Mouse (Mus musculus) forebrain, embryonic 14.5 days (tissue): ENCODE results near the gene Ankrd42. TPM values are rescaled to one million over a fixed set of nuclear protein-coding genes. Genes with fewer than 3 reads are reported as not detected.

Source experiments
- ATAC-seq: fragments of 200-750 bp; cut with Nextera tagmentation; 2 replicates; pipeline ENCODE4 v1.8.0; 2017; ENCODE audit warnings: mild to moderate bottlenecking, moderate library complexity
- DNase-seq: peaks from one replicate; pipeline ENCODE4 v3.0.0-alpha.2; 2015; ENCODE audit warnings: low spot score
- H3K27ac ChIP-seq: fragments of 300-500 bp; sonication (generic); 2 replicates; pipeline ENCODE4 v1.5.1; 2014; ENCODE audit warnings: low read depth, mild to moderate bottlenecking, control low read depth, low read length, moderate library complexity
- H3K27me3 ChIP-seq: fragments of 300-500 bp; sonication (generic); replicated peaks from 2 replicates; pipeline ENCODE4 v1.6.1; 2014; ENCODE audit warnings: low read length, control low read depth, mixed read lengths; ENCODE audit not compliant: control insufficient read depth, insufficient read depth
- H3K36me3 ChIP-seq: fragments of 300-500 bp; sonication (generic); 2 replicates; pipeline ENCODE4 v1.6.1; 2014; ENCODE audit warnings: low read length, control low read depth; ENCODE audit not compliant: control insufficient read depth, insufficient read depth
- H3K4me1 ChIP-seq: fragments of 300-500 bp; sonication (generic); 2 replicates; pipeline ENCODE4 v1.6.1; 2014; ENCODE audit warnings: antibody characterized with exemption, low read length, control low read depth; ENCODE audit not compliant: control insufficient read depth, insufficient read depth
- H3K4me2 ChIP-seq: fragments of 300-500 bp; sonication (generic); 2 replicates; pipeline ENCODE4 v1.6.1; 2014; ENCODE audit warnings: mild to moderate bottlenecking, control low read depth, low read length
- H3K4me3 ChIP-seq: fragments of 300-500 bp; sonication (generic); 2 replicates; pipeline ENCODE4 v1.5.1; 2014; ENCODE audit warnings: low read depth, low read length, control low read depth
- H3K9ac ChIP-seq: fragments of 300-500 bp; sonication (generic); 2 replicates; pipeline ENCODE4 v1.6.1; 2014; ENCODE audit warnings: mild to moderate bottlenecking, low read length, control low read depth, moderate library complexity
- H3K9me3 ChIP-seq: fragments of 300-500 bp; sonication (generic); replicated peaks from 2 replicates; pipeline ENCODE4 v1.6.1; 2016; ENCODE audit warnings: low read length, control low read depth, mixed read lengths; ENCODE audit not compliant: control insufficient read depth
- WGBS: fragments of 180-500 bp; shearing (Covaris S2); extraction: QIAGEN DNeasy Blood & Tissue Kit; methylation state at CpG from one replicate; pipeline ENCODE4 v1.1.7; 2014; 5-methylcytosine and 5-hydroxymethylcytosine counted together
- polyA plus RNA-seq: library from polyadenylated mRNA; unstranded; fragments of >200 nt; fragmentation: Nextera tagmentation; extraction: Ambion mirVana; gene quantifications from 2 replicates; pipeline ENCODE4 v1.2.1, GENCODE M21; 2014

The Ankrd42 gene
- 10.2 and 13.7 TPM in 2 replicates for polyA plus RNA-seq

GRCm38 (mm10) chr7:92637021-92637625, at the start of gene Ankrd42:
Gene Ankrd42 (minus strand): TSS chr7:92637142.
- H3K4me2 ChIP-seq: peak within 1 kb of the TSS; percentile 97
- peak within 1 kb of the TSS; percentile 67; the same call in 1 of the 2 replicates for H3K27ac ChIP-seq
- ATAC-seq (peak; percentile 99), DNase-seq (peak; percentile 97)
- H3K9ac ChIP-seq: peak within 1 kb of the TSS; percentile 77
- H3K27me3 ChIP-seq: no peaks in the 10 kb centered on the region
- no peaks in the 10 kb centered on the region for H3K9me3 ChIP-seq
- under 1% methylated on average over 44 of the region's 44 CpGs for WGBS
- peak within 1 kb of the TSS; percentile 76 for H3K4me3 ChIP-seq
- H3K36me3 ChIP-seq: peaks cover 16% of the 10 kb centered on the region
- peaks cover 12% of the 10 kb centered on the region for H3K4me1 ChIP-seq

GRCm38 (mm10) chr7:92677346-92677745, 40.4 kb upstream of the Ankrd42 start:
- H3K27ac ChIP-seq: no peak overlapping the region
- no peak overlapping the region for H3K4me2 ChIP-seq
- no peak overlapping the region for H3K9ac ChIP-seq
- DNase-seq: no peak
- H3K27me3 ChIP-seq: no peaks in the 10 kb centered on the region
- H3K4me3 ChIP-seq: no peak overlapping the region
- H3K9me3 ChIP-seq: no peaks in the 10 kb centered on the region
- H3K36me3 ChIP-seq: no peaks in the 10 kb centered on the region
- no peak for ATAC-seq
- no peaks in the 10 kb centered on the region for H3K4me1 ChIP-seq
- 83% methylated on average over 4 of the region's 4 CpGs for WGBS

- peaks cover 3% of the 10 kb centered on the region; the same call in 1 of the 2 replicates for H3K4me1 ChIP-seq
- no peaks in the 10 kb centered on the region for H3K36me3 ChIP-seq
- DNase-seq (no peak), ATAC-seq (no peak)
- H3K4me2 ChIP-seq: no peak overlapping the region
- H3K27ac ChIP-seq: no peak overlapping the region
- no peak overlapping the region for H3K9ac ChIP-seq
- H3K4me3 ChIP-seq: no peak overlapping the region
- no peaks in the 10 kb centered on the region for H3K9me3 ChIP-seq
- WGBS: 89% methylated on average over 3 of the region's 3 CpGs
- H3K27me3 ChIP-seq: no peaks in the 10 kb centered on the region
Observed at GRCm38 (mm10) chr7:92675131-92675530, 38.2 kb upstream of the Ankrd42 start.

- H3K9ac ChIP-seq: peak within 1 kb of the TSS; percentile 94
- DNase-seq (peak; percentile 99), ATAC-seq (peak; percentile 97)
- under 1% methylated on average over 88 of the region's 88 CpGs for WGBS
- H3K36me3 ChIP-seq: peaks cover 5% of the 10 kb centered on the region
- no peaks in the 10 kb centered on the region for H3K9me3 ChIP-seq
- no peaks in the 10 kb centered on the region for H3K27me3 ChIP-seq
- peak within 1 kb of the TSS; percentile 98 for H3K27ac ChIP-seq
- H3K4me3 ChIP-seq: peak within 1 kb of the TSS; percentile 59
- peaks cover 14% of the 10 kb centered on the region for H3K4me1 ChIP-seq
- H3K4me2 ChIP-seq: peak within 1 kb of the TSS; percentile 86
Observed at GRCm38 (mm10) chr7:92669507-92670471, 32.8 kb upstream of the Ankrd42 start, which contains the start of gene Pcf11. Gene Pcf11 (minus strand): TSS chr7:92669934.

GRCm38 (mm10) chr7:92668791-92669506, 32.0 kb upstream of the Ankrd42 start:
- Histone ChIP-seq H3K9me3 (no peaks in the 10 kb centered on the region), H3K36me3 (peaks cover 5% of the 10 kb centered on the region), H3K4me2 (peak overlapping the region; percentile 86), H3K4me3 (peak overlapping the region; percentile 59), H3K4me1 (peaks cover 14% of the 10 kb centered on the region), H3K27me3 (no peaks in the 10 kb centered on the region), H3K9ac (peak overlapping the region; percentile 94), H3K27ac (peak overlapping the region; percentile 98)
- ATAC-seq: peak; percentile 8
- WGBS: under 1% methylated on average over 29 of the region's 29 CpGs
- DNase-seq: peak; percentile 57

GRCm38 (mm10) chr7:92666274-92666820, 29.4 kb upstream of the Ankrd42 start:
- no peaks in the 10 kb centered on the region for H3K27me3 ChIP-seq
- peaks cover 14% of the 10 kb centered on the region for H3K4me1 ChIP-seq
- H3K27ac ChIP-seq: no peak overlapping the region
- 88% methylated on average over 7 of the region's 7 CpGs for WGBS
- no peak for DNase-seq
- no peaks in the 10 kb centered on the region for H3K9me3 ChIP-seq
- H3K4me2 ChIP-seq: peak overlapping the region; percentile 86
- H3K9ac ChIP-seq: 0 out of 2 replicates have a peak overlapping the region, but pooled peaks have one; percentile 21
- ATAC-seq: no peak
- no peak overlapping the region for H3K4me3 ChIP-seq
- peaks cover 19% of the 10 kb centered on the region for H3K36me3 ChIP-seq

- H3K9me3 ChIP-seq: no peaks in the 10 kb centered on the region; the same call in 1 of the 2 replicates
- ATAC-seq (no peak), DNase-seq (no peak)
- no peak overlapping the region for H3K4me2 ChIP-seq
- H3K4me1 ChIP-seq: no peaks in the 10 kb centered on the region
- peaks cover 72% of the 10 kb centered on the region for H3K36me3 ChIP-seq
- 95% methylated on average over 5 of the region's 5 CpGs for WGBS
- no peak overlapping the region for H3K27ac ChIP-seq
- no peaks in the 10 kb centered on the region for H3K27me3 ChIP-seq
- no peak overlapping the region for H3K4me3 ChIP-seq
- H3K9ac ChIP-seq: no peak overlapping the region
Observed at GRCm38 (mm10) chr7:92658050-92658449, 21.1 kb upstream of the Ankrd42 start.

- 78% methylated on average over 2 of the region's 2 CpGs for WGBS
- DNase-seq (no peak), ATAC-seq (peak; percentile 42; the same call in 1 of the 2 replicates)
- H3K36me3 ChIP-seq: peaks cover 65% of the 10 kb centered on the region
- H3K27ac ChIP-seq: no peak overlapping the region
- no peaks in the 10 kb centered on the region; the same call in 1 of the 2 replicates for H3K9me3 ChIP-seq
- no peak overlapping the region for H3K9ac ChIP-seq
- no peaks in the 10 kb centered on the region for H3K4me1 ChIP-seq
- no peaks in the 10 kb centered on the region for H3K27me3 ChIP-seq
- no peak overlapping the region for H3K4me2 ChIP-seq
- no peak overlapping the region for H3K4me3 ChIP-seq
Observed at GRCm38 (mm10) chr7:92656386-92656785, 19.4 kb upstream of the Ankrd42 start.
